Mouse (Mus musculus): ENCODE results near the gene Iqcn. TPM values are rescaled to one million over a fixed set of nuclear protein-coding genes. Genes with fewer than 3 reads are reported as not detected.
A peak's percentile ranks its signal among the peaks of the same experiment; 100 is the strongest.

Gene Iqcn
- polyA plus RNA-seq, 1 experiment from 2014 or later, result 0.06 TPM

DNA sequence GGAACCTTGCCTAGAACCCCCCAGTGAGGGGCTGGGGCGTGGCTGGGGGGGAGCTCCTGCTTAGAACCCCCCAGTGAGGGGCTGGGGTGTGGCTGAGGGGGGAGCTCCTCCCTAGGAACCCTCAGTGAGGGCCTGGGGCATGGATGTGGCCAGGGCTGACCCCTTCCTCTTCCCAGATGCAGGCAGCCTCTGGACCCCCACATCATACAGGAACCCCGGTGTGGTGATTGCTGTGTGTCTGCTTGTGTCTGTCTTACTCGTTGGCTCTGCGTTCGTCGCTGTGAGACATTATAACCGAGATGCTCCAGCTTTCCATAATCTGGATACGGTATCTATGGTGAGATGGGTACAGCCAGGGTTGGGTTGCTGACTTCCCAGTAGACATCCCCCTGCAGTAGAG, 18.3 kb downstream of the Iqcn start:
- DNase-seq (ENCODE audit: low read depth, low spot score) (no peak), ATAC-seq (no peak)
- ChIA-PET POLR2A (interaction anchor here (1.0 kb wide), 1 partner anchor 32 kb away, joined by 4 read pairs; no protein-coding TSS in a partner anchor), CTCF (interaction anchor here (1.3 to 2.4 kb wide), 3 partner anchors 21 to 42 kb away, joined by 3 to 13 read pairs (median 3); partner anchors contain the start of gene Rab3a)
- TF ChIP-seq CTCF (IDR thresholded peaks at IDR 0.05), result no peak
- H3K27me3 ChIP-seq, result no peaks in the 10 kb centered on the region
- in situ Hi-C loops (cut with MboI; ENCODE audit: low pct_unique_long_range_greater_than_20kb), result no loop called here

DNA sequence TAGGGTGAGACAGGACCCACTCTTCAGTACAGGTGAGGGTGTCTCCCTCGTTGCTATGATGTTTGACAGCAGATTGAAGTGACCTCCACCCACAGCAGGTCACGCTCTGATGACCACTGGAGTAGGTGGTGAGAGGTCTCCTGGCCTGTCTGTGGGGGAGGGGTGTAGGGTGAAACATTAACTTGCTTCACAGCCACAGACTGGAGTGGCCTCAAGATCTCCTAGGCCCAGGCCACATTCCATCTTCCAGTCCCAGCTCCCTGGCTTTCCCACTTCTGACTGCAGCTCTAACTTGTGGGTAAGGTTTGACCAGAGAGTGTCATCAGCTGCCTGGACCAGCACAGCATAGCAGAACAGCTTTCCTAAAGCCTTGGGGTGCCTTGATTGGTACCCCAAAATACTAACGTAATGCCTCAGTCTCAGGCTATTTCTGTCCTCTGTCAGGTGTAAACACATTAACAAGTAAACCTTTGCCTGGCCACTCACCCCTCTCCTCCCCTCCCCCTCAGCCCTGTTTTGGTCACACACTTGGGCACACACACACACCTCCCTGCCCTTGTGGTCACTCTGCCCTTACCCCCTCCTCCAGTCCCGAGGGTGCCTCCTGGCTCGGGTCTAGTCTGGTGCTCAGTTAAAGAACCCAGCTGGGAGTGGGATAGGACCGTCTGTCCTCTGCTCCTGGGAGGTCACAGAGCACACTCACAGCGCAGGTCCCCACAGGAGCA, 20.4 kb downstream of the Iqcn start, which contains the start of gene Pde4c:
Gene Pde4c (plus strand): TSS at position 235 of the 725 bp plus-strand sequence.
- no peaks in the 10 kb centered on the region for H3K27me3 ChIP-seq
- TF ChIP-seq CTCF (IDR thresholded peaks at IDR 0.05), result no peak
- DNase-seq (ENCODE audit: low read depth, low spot score), result peak; percentile 80
- in situ Hi-C loops (cut with MboI; ENCODE audit: low pct_unique_long_range_greater_than_20kb), result no loop called here
- ATAC-seq, result peak; percentile 82
- POLR2A ChIA-PET, result interaction anchor here (0.6 to 0.9 kb wide), 3 partner anchors 9 to 80 kb away, joined by 3 to 4 read pairs (median 3); partner anchors contain the start of gene Rab3a
- CTCF ChIA-PET, result interaction anchor here (1.1 to 1.3 kb wide), 3 partner anchors 29 to 116 kb away, joined by 3 to 7 read pairs (median 4); partner anchors contain the start of gene Arrdc2

DNA sequence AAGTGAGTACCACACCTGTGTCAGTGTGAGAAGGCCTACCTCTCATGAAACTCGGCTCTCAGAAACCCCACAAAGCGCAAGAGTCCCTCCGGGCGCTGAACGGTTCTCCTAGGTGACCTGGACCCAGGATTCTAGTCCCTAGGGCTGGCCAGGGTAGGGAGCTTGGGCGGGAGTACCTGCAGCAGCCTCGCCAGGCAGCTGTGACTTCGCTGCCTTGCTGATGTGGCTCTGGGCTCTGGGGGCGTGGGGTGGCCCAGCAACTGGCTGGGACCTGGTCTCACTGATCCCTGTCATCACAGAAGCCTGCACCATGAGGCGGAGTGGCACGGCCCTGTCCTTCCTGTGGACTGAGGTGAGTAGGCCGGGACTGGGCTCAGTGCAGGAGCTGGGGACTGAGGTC, 21.0 kb downstream of the Iqcn start:
- ChIA-PET CTCF (interaction anchor here (1.3 kb wide), 1 partner anchor 39 kb away, joined by 7 read pairs; no protein-coding TSS in a partner anchor), POLR2A (interaction anchor here (0.8 to 0.9 kb wide), 2 partner anchors 10 to 80 kb away, joined by 3 read pairs; no protein-coding TSS in a partner anchor)
- no peak for TF ChIP-seq CTCF (IDR thresholded peaks at IDR 0.05)
- in situ Hi-C loops (cut with MboI; ENCODE audit: low pct_unique_long_range_greater_than_20kb), result no loop called here
- no peaks in the 10 kb centered on the region for H3K27me3 ChIP-seq
- ATAC-seq (no peak), DNase-seq (ENCODE audit: low read depth, low spot score) (no peak)

DNA sequence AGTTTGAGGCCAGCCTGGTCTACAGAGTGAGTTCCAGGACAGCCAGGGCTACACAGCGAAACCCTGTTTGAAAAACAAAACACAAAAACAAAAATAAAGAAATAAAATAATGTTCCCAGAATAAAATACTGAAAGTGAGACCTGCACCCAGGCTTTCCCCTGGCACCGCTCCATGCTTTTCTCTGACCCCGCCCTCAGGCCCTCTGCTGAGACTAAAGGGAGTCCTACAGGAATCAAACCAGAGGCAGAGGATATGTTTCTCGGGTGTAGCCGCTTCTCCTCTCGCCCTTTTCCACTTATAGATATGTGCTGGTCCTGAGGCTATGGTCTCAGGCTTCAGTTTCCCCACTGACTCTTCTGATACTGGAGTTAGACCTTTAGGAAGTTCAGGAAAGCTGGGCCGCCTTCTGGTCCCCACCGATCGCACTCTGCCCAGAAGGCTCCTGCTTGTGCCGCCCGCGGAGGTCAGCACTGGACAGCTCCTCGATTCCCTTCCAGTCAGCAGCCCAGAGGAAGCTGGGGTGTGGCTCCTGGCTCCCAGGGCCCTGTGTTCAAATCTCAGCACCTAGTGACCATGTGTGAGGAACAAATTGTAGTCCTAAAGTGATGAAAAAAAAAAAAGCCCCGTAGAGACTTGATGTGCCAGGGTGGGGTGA, 22.7 kb downstream of the Iqcn start:
- no peaks in the 10 kb centered on the region for H3K27me3 ChIP-seq
- ChIA-PET POLR2A (no interaction called here), CTCF (no interaction called here)
- no peak for TF ChIP-seq CTCF (IDR thresholded peaks at IDR 0.05)
- in situ Hi-C loops (cut with MboI; ENCODE audit: low pct_unique_long_range_greater_than_20kb), result no loop called here
- no peak for DNase-seq (ENCODE audit: low read depth, low spot score)
- no peak for ATAC-seq

GRCm38 (mm10) chr8:70726721-70727120, 23.5 kb downstream of the Iqcn start:
- POLR2A ChIA-PET, result interaction anchor here (0.7 kb wide), 1 partner anchor 10 kb away, joined by 3 read pairs; no protein-coding TSS in a partner anchor
- TF ChIP-seq CTCF (IDR thresholded peaks at IDR 0.05), result no peak
- in situ Hi-C loops (cut with MboI; ENCODE audit: low pct_unique_long_range_greater_than_20kb), result no loop called here
- CTCF ChIA-PET, result no interaction called here
- ATAC-seq, result no peak
- DNase-seq (ENCODE audit: low read depth, low spot score), result no peak
- no peaks in the 10 kb centered on the region for H3K27me3 ChIP-seq

GRCm38 (mm10) chr8:70729808-70730475, 26.7 kb downstream of the Iqcn start:
- CTCF ChIA-PET, result no interaction called here
- in situ Hi-C loops (cut with MboI; ENCODE audit: low pct_unique_long_range_greater_than_20kb), result no loop called here
- DNase-seq (ENCODE audit: low read depth, low spot score) (no peak), ATAC-seq (no peak)
- no peaks in the 10 kb centered on the region for H3K27me3 ChIP-seq
- POLR2A ChIA-PET, result no interaction called here
- no peak for TF ChIP-seq CTCF (IDR thresholded peaks at IDR 0.05)

GRCm38 (mm10) chr8:70730956-70731355, 27.7 kb downstream of the Iqcn start:
- DNase-seq (ENCODE audit: low read depth, low spot score) (no peak), ATAC-seq (peak; percentile 34)
- in situ Hi-C loops (cut with MboI; ENCODE audit: low pct_unique_long_range_greater_than_20kb), result no loop called here
- ChIA-PET CTCF (no interaction called here), POLR2A (no interaction called here)
- no peak for TF ChIP-seq CTCF (IDR thresholded peaks at IDR 0.05)
- H3K27me3 ChIP-seq, result no peaks in the 10 kb centered on the region

GRCm38 (mm10) chr8:70737705-70738104, 34.4 kb downstream of the Iqcn start:
- H3K27me3 ChIP-seq, result no peaks in the 10 kb centered on the region
- in situ Hi-C loops (cut with MboI; ENCODE audit: low pct_unique_long_range_greater_than_20kb), result no loop called here
- no peak for DNase-seq (ENCODE audit: low read depth, low spot score)
- ChIA-PET CTCF (no interaction called here), POLR2A (no interaction called here)
- no peak for ATAC-seq
- TF ChIP-seq CTCF (IDR thresholded peaks at IDR 0.05), result no peak

DNA sequence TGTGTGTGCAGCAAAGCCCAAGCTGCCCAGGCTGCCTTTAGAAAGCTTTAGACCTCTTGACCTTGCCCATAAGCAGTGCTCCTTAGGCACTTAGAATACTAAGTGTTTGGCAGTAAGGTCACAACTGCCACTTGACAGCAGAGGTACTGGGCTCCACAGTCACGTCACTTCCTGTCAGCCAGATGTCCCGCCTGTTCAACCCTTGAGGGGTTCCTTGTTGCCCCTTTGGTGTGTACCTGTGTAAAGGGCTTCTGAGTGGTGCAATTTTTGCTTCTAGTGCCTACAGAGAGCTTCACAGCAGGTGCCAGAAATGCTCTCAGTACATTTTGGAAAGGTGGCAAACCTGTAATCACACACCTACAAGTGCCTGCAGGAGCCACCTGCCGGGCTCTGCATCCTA, 35.0 kb downstream of the Iqcn start:
- DNase-seq (ENCODE audit: low read depth, low spot score) (no peak), ATAC-seq (no peak)
- H3K27me3 ChIP-seq, result no peaks in the 10 kb centered on the region
- ChIA-PET CTCF (no interaction called here), POLR2A (interaction anchor here (0.6 kb wide), 1 partner anchor 10 kb away, joined by 3 read pairs; no protein-coding TSS in a partner anchor)
- in situ Hi-C loops (cut with MboI; ENCODE audit: low pct_unique_long_range_greater_than_20kb), result no loop called here
- no peak for TF ChIP-seq CTCF (IDR thresholded peaks at IDR 0.05)

DNA sequence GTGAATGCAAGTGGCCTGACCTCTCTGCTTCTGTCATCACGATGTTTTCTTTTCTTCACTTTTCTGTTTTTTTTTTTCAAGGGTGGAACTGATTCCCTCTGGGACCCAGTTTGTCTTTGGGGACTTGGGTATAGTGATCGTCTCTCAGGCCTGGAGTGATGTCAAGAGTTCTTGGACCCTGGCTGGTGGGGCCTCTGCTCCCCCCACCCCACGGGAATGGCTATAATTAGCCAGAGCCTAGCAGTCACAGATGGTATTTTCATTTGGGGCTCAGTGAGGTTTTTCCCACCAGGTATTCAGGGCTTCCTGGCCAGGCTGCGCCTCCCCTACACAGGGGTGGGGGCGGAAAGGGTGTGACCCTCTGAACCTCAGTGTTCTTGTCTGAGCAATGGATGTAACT, 38.4 kb downstream of the Iqcn start:
- no peaks in the 10 kb centered on the region for H3K27me3 ChIP-seq
- CTCF ChIA-PET, result no interaction called here
- ATAC-seq, result no peak
- no peak for DNase-seq (ENCODE audit: low read depth, low spot score)
- no peak for TF ChIP-seq CTCF (IDR thresholded peaks at IDR 0.05)
- POLR2A ChIA-PET, result no interaction called here
- in situ Hi-C loops (cut with MboI; ENCODE audit: low pct_unique_long_range_greater_than_20kb), result no loop called here

All from Patski (cell line).